Mouse (Mus musculus) intestine, embryonic 14.5 days (tissue): ENCODE measurements around the gene Fgfr2. TPM values are rescaled to one million over a fixed set of nuclear protein-coding genes. Genes with fewer than 3 reads are reported as not detected.

ENCODE experiments used
- ATAC-seq: fragments of 200-750 bp; cut with Nextera tagmentation; replicated peaks from 2 replicates; pipeline ENCODE4 v1.8.0; 2017; ENCODE audit warnings: low read depth, moderate number of reproducible peaks, moderate TSS enrichment, moderate library complexity; ENCODE audit not compliant: low FRiP score, low TSS enrichment
- DNase-seq: peaks from one replicate; pipeline ENCODE4 v3.0.0-alpha.2; 2018; ENCODE audit warnings: low spot score
- H3K27ac ChIP-seq: fragments of 300-500 bp; sonication (generic); 2 replicates; pipeline ENCODE4 v1.5.1; 2014; ENCODE audit warnings: low read depth, mild to moderate bottlenecking, control low read depth
- H3K27me3 ChIP-seq: fragments of 300-500 bp; sonication (generic); replicated peaks from 2 replicates; pipeline ENCODE4 v1.6.1; 2014; ENCODE audit warnings: low read length, control low read depth; ENCODE audit not compliant: control insufficient read depth, insufficient read depth
- H3K36me3 ChIP-seq: fragments of 300-500 bp; sonication (generic); 2 replicates; pipeline ENCODE4 v1.6.1; 2014; ENCODE audit warnings: low read length, control low read depth; ENCODE audit not compliant: control insufficient read depth, insufficient read depth
- H3K4me1 ChIP-seq: fragments of 300-500 bp; sonication (generic); replicated peaks from 2 replicates; pipeline ENCODE4 v1.6.1; 2014; ENCODE audit warnings: low read length, control low read depth, mixed read lengths; ENCODE audit not compliant: control insufficient read depth, insufficient read depth
- H3K4me2 ChIP-seq: fragments of 300-500 bp; sonication (generic); 2 replicates; pipeline ENCODE4 v1.6.1; 2014; ENCODE audit warnings: low read length
- H3K4me3 ChIP-seq: fragments of 300-500 bp; sonication (generic); 2 replicates; pipeline ENCODE4 v1.5.1; 2014; ENCODE audit warnings: low read depth, low read length, control low read depth, mixed read lengths
- H3K9ac ChIP-seq: fragments of 300-500 bp; sonication (generic); 2 replicates; pipeline ENCODE4 v1.6.1; 2014; ENCODE audit warnings: mild to moderate bottlenecking, low read length
- H3K9me3 ChIP-seq: fragments of 300-500 bp; sonication (generic); 2 replicates; pipeline ENCODE4 v1.6.1; 2016; ENCODE audit warnings: low read length, control low read depth; ENCODE audit not compliant: control insufficient read depth
- WGBS: fragments of 180-500 bp; shearing (Covaris S2); extraction: QIAGEN DNeasy Blood & Tissue Kit; methylation state at CpG from one replicate; pipeline ENCODE4 v1.1.7; 2014; 5-methylcytosine and 5-hydroxymethylcytosine counted together
- polyA plus RNA-seq: library from polyadenylated mRNA; unstranded; fragments of >200 nt; fragmentation: Nextera tagmentation; extraction: Ambion mirVana; gene quantifications from 2 replicates; pipeline ENCODE4 v1.2.1, GENCODE M21; 2014

The Fgfr2 gene
- polyA plus RNA-seq, 1 experiment from 2014 or later: 105 TPM

GRCm38 (mm10) chr7:132816528-132816927, 306.6 kb downstream of the Fgfr2 start:
- DNase-seq (no peak), ATAC-seq (no peak)
- Histone ChIP-seq H3K27ac (no peak overlapping the region), H3K36me3 (peaks cover 7% of the 10 kb centered on the region; the same call in 1 of the 2 replicates), H3K9ac (no peak overlapping the region), H3K4me1 (peaks cover 13% of the 10 kb centered on the region), H3K4me2 (no peak overlapping the region), H3K4me3 (no peak overlapping the region), H3K27me3 (no peaks in the 10 kb centered on the region), H3K9me3 (no peaks in the 10 kb centered on the region)
- WGBS: 76% methylated on average over 2 of the region's 2 CpGs

GRCm38 (mm10) chr7:132815081-132815480, 308.1 kb downstream of the Fgfr2 start:
- WGBS: 66% methylated on average over 5 of the region's 5 CpGs
- DNase-seq (no peak), ATAC-seq (no peak)
- Histone ChIP-seq H3K36me3 (peaks cover 1% of the 10 kb centered on the region; the same call in 1 of the 2 replicates), H3K9me3 (no peaks in the 10 kb centered on the region), H3K27me3 (no peaks in the 10 kb centered on the region), H3K4me3 (no peak overlapping the region), H3K4me1 (peaks cover 25% of the 10 kb centered on the region), H3K4me2 (no peak overlapping the region), H3K9ac (no peak overlapping the region), H3K27ac (no peak overlapping the region)

- Histone ChIP-seq H3K4me2 (peak overlapping the region; percentile 87), H3K9me3 (no peaks in the 10 kb centered on the region), H3K36me3 (no peaks in the 10 kb centered on the region), H3K4me3 (peak overlapping the region; percentile 76), H3K27me3 (no peaks in the 10 kb centered on the region), H3K27ac (peak overlapping the region; percentile 90; the same call in 1 of the 2 replicates), H3K9ac (peak overlapping the region; percentile 78), H3K4me1 (peaks cover 35% of the 10 kb centered on the region)
- ATAC-seq (no peak), DNase-seq (no peak)
- 2% methylated on average over 7 of the region's 7 CpGs for WGBS
Measured at GRCm38 (mm10) chr7:132814089-132814450, 309.1 kb downstream of the Fgfr2 start.

GRCm38 (mm10) chr7:132813416-132814088, 309.6 kb downstream of the Fgfr2 start, which contains the start of gene Fam53b:
Gene Fam53b (minus strand): TSS chr7:132813886.
- peak; percentile 88 for DNase-seq
- H3K9ac ChIP-seq: peak within 1 kb of the TSS; percentile 78
- no peaks in the 10 kb centered on the region for H3K27me3 ChIP-seq
- peak within 1 kb of the TSS; percentile 87 for H3K4me2 ChIP-seq
- H3K9me3 ChIP-seq: no peaks in the 10 kb centered on the region
- ATAC-seq: peak; percentile 66
- H3K27ac ChIP-seq: peak within 1 kb of the TSS; percentile 90
- WGBS: under 1% methylated on average over 78 of the region's 85 CpGs
- peaks cover 40% of the 10 kb centered on the region for H3K4me1 ChIP-seq
- H3K36me3 ChIP-seq: no peaks in the 10 kb centered on the region
- peak within 1 kb of the TSS; percentile 76 for H3K4me3 ChIP-seq

- no peaks in the 10 kb centered on the region for H3K36me3 ChIP-seq
- under 1% methylated on average over 57 of the region's 59 CpGs for WGBS
- H3K9ac ChIP-seq: peak overlapping the region; percentile 78
- ATAC-seq: peak; percentile 28; the same call in 1 of the 2 replicates
- H3K4me3 ChIP-seq: peak overlapping the region; percentile 76
- peak; percentile 84 for DNase-seq
- H3K4me1 ChIP-seq: peaks cover 47% of the 10 kb centered on the region
- peak overlapping the region; percentile 90 for H3K27ac ChIP-seq
- no peaks in the 10 kb centered on the region for H3K27me3 ChIP-seq
- H3K9me3 ChIP-seq: no peaks in the 10 kb centered on the region
- H3K4me2 ChIP-seq: peak overlapping the region; percentile 87
Measured at GRCm38 (mm10) chr7:132812619-132813415, 310.3 kb downstream of the Fgfr2 start.

- DNase-seq: peak; percentile 67
- Histone ChIP-seq H3K4me1 (peaks cover 55% of the 10 kb centered on the region), H3K4me3 (peak overlapping the region; percentile 76), H3K27me3 (no peaks in the 10 kb centered on the region), H3K9ac (peak overlapping the region; percentile 78), H3K4me2 (peak overlapping the region; percentile 87), H3K27ac (peak overlapping the region; percentile 90), H3K36me3 (no peaks in the 10 kb centered on the region), H3K9me3 (no peaks in the 10 kb centered on the region)
- ATAC-seq: no peak
- WGBS: 14% methylated on average over 23 of the region's 23 CpGs
Measured at GRCm38 (mm10) chr7:132811716-132812618, 311.2 kb downstream of the Fgfr2 start.

- peak; percentile 96 for DNase-seq
- H3K36me3 ChIP-seq: no peaks in the 10 kb centered on the region
- H3K4me2 ChIP-seq: no peak overlapping the region
- peaks cover 60% of the 10 kb centered on the region for H3K4me1 ChIP-seq
- no peak overlapping the region for H3K4me3 ChIP-seq
- H3K27me3 ChIP-seq: no peaks in the 10 kb centered on the region
- H3K9me3 ChIP-seq: no peaks in the 10 kb centered on the region
- no peak overlapping the region for H3K27ac ChIP-seq
- WGBS: 65% methylated on average over 1 of the region's 1 CpGs
- no peak for ATAC-seq
- H3K9ac ChIP-seq: no peak overlapping the region
Measured at GRCm38 (mm10) chr7:132810879-132811278, 312.3 kb downstream of the Fgfr2 start.

- 27% methylated on average over 6 of the region's 6 CpGs for WGBS
- DNase-seq: no peak
- ATAC-seq: no peak
- no peak overlapping the region for H3K4me3 ChIP-seq
- H3K36me3 ChIP-seq: no peaks in the 10 kb centered on the region
- H3K27ac ChIP-seq: peak overlapping the region; percentile 88
- peaks cover 65% of the 10 kb centered on the region for H3K4me1 ChIP-seq
- H3K27me3 ChIP-seq: no peaks in the 10 kb centered on the region
- H3K9ac ChIP-seq: no peak overlapping the region
- H3K4me2 ChIP-seq: 0 out of 2 replicates have a peak overlapping the region, but pooled peaks have one; percentile 11
- H3K9me3 ChIP-seq: no peaks in the 10 kb centered on the region
Measured at GRCm38 (mm10) chr7:132810368-132810767, 312.8 kb downstream of the Fgfr2 start.
